Mouse (Mus musculus): ENCODE measurements around the gene Cluh. TPM values are rescaled to one million over a fixed set of nuclear protein-coding genes. Genes with fewer than 3 reads are reported as not detected.

Cluh gene
- total and polyA plus RNA-seq, 3 experiments, result 63.1 to 151 (median 86.4) TPM

DNA sequence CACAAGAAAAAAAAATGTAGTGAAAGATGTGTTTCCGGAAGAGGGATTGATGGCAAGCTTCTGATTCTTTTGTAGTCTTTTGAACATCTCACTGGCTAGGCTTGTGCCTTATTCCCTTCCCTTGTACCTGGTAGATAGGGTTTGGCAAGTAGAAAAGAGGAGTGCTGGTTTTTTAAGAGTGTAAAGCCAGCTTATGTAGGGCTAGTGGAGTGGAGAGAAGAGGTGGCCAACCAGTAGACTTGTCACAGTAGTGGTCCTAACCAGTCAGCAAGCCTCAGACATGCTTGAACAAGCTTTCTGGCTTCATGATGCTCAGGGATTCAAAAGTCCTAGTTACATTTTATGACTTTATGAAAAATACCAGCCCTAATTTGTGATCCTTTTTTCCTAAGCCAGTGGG, 21.7 kb downstream of the Cluh start:
- TF ChIP-seq CTCF (conservative IDR thresholded peaks at IDR 0.05 in 1 of 2, IDR thresholded peaks at IDR 0.05 in 1 of 2; ENCODE audit: low read depth in 2 of 2, low read length in 2 of 2), result no peak
- no peak for TF ChIP-seq GABPA (IDR thresholded peaks at IDR 0.05; ENCODE audit: insufficient replicate concordance, low read depth, low read length)
- no peak for TF ChIP-seq MAFK (IDR thresholded peaks at IDR 0.05; ENCODE audit: insufficient replicate concordance, low read length)
- no peak for TF ChIP-seq EP300 (IDR thresholded peaks at IDR 0.05; ENCODE audit: low read length)
- no peak for TF ChIP-seq ZC3H11A (IDR thresholded peaks at IDR 0.05; ENCODE audit: low read depth, low read length)
- no peak for TF ChIP-seq MAZ (IDR thresholded peaks at IDR 0.05; ENCODE audit: low read depth, low read length)
- TF ChIP-seq USF2 (conservative IDR thresholded peaks at IDR 0.05; ENCODE audit: low read depth, low read length), result no peak
- TF ChIP-seq NELFE (IDR thresholded peaks at IDR 0.05; ENCODE audit: low read depth, low read length), result no peak
- TF ChIP-seq KAT2A (IDR thresholded peaks at IDR 0.05; ENCODE audit: insufficient replicate concordance, low read length), result no peak
- no peak for TF ChIP-seq JUN (IDR thresholded peaks at IDR 0.05; ENCODE audit: insufficient read depth, low read depth, low read length)
- no peak for TF ChIP-seq ZNF384 (IDR thresholded peaks at IDR 0.05; ENCODE audit: low read depth, low read length)
- no peak for TF ChIP-seq MYC (IDR thresholded peaks at IDR 0.05; ENCODE audit: low read depth, low read length)
- no peak for TF ChIP-seq TCF12 (IDR thresholded peaks at IDR 0.05; ENCODE audit: low read depth, low read length)
- no peak for TF ChIP-seq SIN3A (IDR thresholded peaks at IDR 0.05; ENCODE audit: low read length)
- no peak for TF ChIP-seq CHD1 (IDR thresholded peaks at IDR 0.05; ENCODE audit: low read depth, low read length)
- no peak for TF ChIP-seq RCOR1 (conservative IDR thresholded peaks at IDR 0.05; ENCODE audit: low read depth, low read length)
- no peak for TF ChIP-seq TBP (conservative IDR thresholded peaks at IDR 0.05; ENCODE audit: low read depth, low read length)
- no peak for TF ChIP-seq HCFC1 (IDR thresholded peaks at IDR 0.05; ENCODE audit: low read depth, low read length)
- TF ChIP-seq PAX5 (IDR thresholded peaks at IDR 0.05; ENCODE audit: low read length), result no peak
- TF ChIP-seq RAD21 (IDR thresholded peaks at IDR 0.05; ENCODE audit: low read depth, low read length), result no peak
- H3K9ac ChIP-seq (ENCODE audit: insufficient read depth, low read depth), result no peak overlapping the region
- DNase-seq (ENCODE audit: extremely low read depth), result no peak
- H3K4me1 ChIP-seq (ENCODE audit: control insufficient read depth in 1 of 2, insufficient read depth in 2 of 2), result no peaks in the 10 kb centered on the region
- dilution Hi-C loops (cut with MboI; ENCODE audit: extremely low pct_ligation_motif_present, extremely low pct_unique_long_range_greater_than_20kb, low sequenced_read_pairs), result no loop called here
- no peaks in the 10 kb centered on the region for H3K79me2 ChIP-seq (replicated peaks; ENCODE audit: control insufficient read depth, extremely low read depth, insufficient read depth, poor library complexity, severe bottlenecking)
- H3K4me2 ChIP-seq (ENCODE audit: insufficient read depth, low read depth, poor library complexity, severe bottlenecking), result no peak overlapping the region
- no peak overlapping the region for H3K4me3 ChIP-seq (replicated peaks in 1 of 3; ENCODE audit: low read depth in 2 of 3, low read length in 2 of 3, poor library complexity in 1 of 3)
- H3K36me3 ChIP-seq (replicated peaks in 1 of 2; ENCODE audit: control insufficient read depth in 1 of 2, insufficient read depth in 1 of 2, low read length in 1 of 2), result peaks cover 64 to 92% of the 10 kb centered on the region in 2 experiments
- no peaks in the 10 kb centered on the region for H3K9me3 ChIP-seq (replicated peaks; ENCODE audit: low read length)
- H3K27me3 ChIP-seq (replicated peaks), result no peaks in the 10 kb centered on the region
- in situ Hi-C loops (cut with MboI; ENCODE audit: low pct_ligation_motif_present, low pct_unique_long_range_greater_than_20kb, low sequenced_read_pairs), result no loop called here
- no peak overlapping the region for H3K27ac ChIP-seq (ENCODE audit: insufficient read depth, low read depth)

DNA sequence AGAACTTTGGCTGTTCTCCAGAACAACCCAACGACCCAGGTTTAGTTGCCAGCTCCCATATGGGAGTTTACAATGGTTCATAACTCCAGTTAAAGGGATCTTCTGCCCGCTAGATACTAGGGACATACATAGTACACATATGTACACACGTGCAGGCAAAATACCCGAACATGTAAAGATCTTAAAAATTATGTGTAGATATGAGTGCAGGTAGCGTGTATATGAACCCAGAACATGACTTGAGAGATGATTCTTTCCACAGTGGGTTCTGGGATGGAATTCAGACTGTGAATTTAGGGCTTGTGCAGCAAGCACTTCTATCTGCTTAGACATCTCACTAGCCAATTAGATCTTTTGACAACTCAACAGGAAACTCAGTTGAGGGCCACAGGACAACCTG, 22.5 kb downstream of the Cluh start:
- 0 out of 2 replicates have a peak, but pooled peaks have one; percentile 55 for TF ChIP-seq ZMIZ1 (IDR thresholded peaks at IDR 0.05; ENCODE audit: low read depth, low read length)
- no peak for TF ChIP-seq ETS1 (conservative IDR thresholded peaks at IDR 0.05; ENCODE audit: low read depth, low read length)
- TF ChIP-seq POLR2AphosphoS2 (IDR thresholded peaks at IDR 0.05; ENCODE audit: low read depth, low read length), result 0 out of 2 replicates have a peak, but pooled peaks have one; percentile 73
- peaks cover 60 to 91% of the 10 kb centered on the region in 2 experiments for H3K36me3 ChIP-seq (replicated peaks in 1 of 2; ENCODE audit: control insufficient read depth in 1 of 2, insufficient read depth in 1 of 2, low read length in 1 of 2)
- no peaks in the 10 kb centered on the region for H3K9me3 ChIP-seq (replicated peaks; ENCODE audit: low read length)
- H3K9ac ChIP-seq (ENCODE audit: insufficient read depth, low read depth), result no peak overlapping the region
- H3K27ac ChIP-seq (ENCODE audit: insufficient read depth, low read depth), result no peak overlapping the region
- H3K4me3 ChIP-seq (replicated peaks in 1 of 3; ENCODE audit: low read depth in 2 of 3, low read length in 2 of 3, poor library complexity in 1 of 3), result no peak overlapping the region
- H3K79me2 ChIP-seq (replicated peaks; ENCODE audit: control insufficient read depth, extremely low read depth, insufficient read depth, poor library complexity, severe bottlenecking), result no peaks in the 10 kb centered on the region; the same call in 1 of the 2 replicates
- H3K4me2 ChIP-seq (ENCODE audit: insufficient read depth, low read depth, poor library complexity, severe bottlenecking), result no peak overlapping the region
- dilution Hi-C loops (cut with MboI; ENCODE audit: extremely low pct_ligation_motif_present, extremely low pct_unique_long_range_greater_than_20kb, low sequenced_read_pairs) (no loop called here), in situ Hi-C loops (cut with MboI; ENCODE audit: low pct_ligation_motif_present, low pct_unique_long_range_greater_than_20kb, low sequenced_read_pairs) (no loop called here)
- H3K27me3 ChIP-seq (replicated peaks), result no peaks in the 10 kb centered on the region
- H3K4me1 ChIP-seq (ENCODE audit: control insufficient read depth in 1 of 2, insufficient read depth in 2 of 2), result no peaks in the 10 kb centered on the region
- no peak for DNase-seq (ENCODE audit: extremely low read depth)

All from CH12.LX (cell line).